Mouse (Mus musculus) liver, embryonic 14.5 days (tissue): ENCODE results near the gene Map2k7.

Source experiments
- CTCF ChIP-seq: IDR thresholded peaks from 2 replicates; pipeline ENCODE4 v1.5.1; 2016; ENCODE audit warnings: antibody characterized with exemption, low read depth, control low read depth
- EP300 ChIP-seq: IDR thresholded peaks from 2 replicates; pipeline ENCODE4 v1.6.1; 2016; ENCODE audit warnings: antibody characterized with exemption, low read depth

- TF ChIP-seq CTCF: no peak
- TF ChIP-seq EP300: no peak
These were observed 22.2 kb upstream of the Map2k7 start for GRCm38 (mm10) chr8:4216296-4216695.
